Mouse (Mus musculus) kidney, adult 2 months (tissue): ENCODE results near the gene Mpdz.
A peak's percentile ranks its signal among the peaks of the same experiment; 100 is the strongest.

Experiments
- CTCF ChIP-seq: fragments of 200-500 bp; conservative IDR thresholded peaks from 2 replicates; pipeline ENCODE4 v1.5.1; 2011; ENCODE audit warnings: low read depth, mild to moderate bottlenecking, control low read depth, low read length, moderate library complexity, mixed read lengths; ENCODE audit not compliant: insufficient read depth, insufficient read length
- POLR2A ChIP-seq: fragments of 200-500 bp; IDR thresholded peaks from one replicate; pipeline ENCODE4 v1.6.1; 2011; ENCODE audit warnings: low read depth, low read length, control low read depth

DNA sequence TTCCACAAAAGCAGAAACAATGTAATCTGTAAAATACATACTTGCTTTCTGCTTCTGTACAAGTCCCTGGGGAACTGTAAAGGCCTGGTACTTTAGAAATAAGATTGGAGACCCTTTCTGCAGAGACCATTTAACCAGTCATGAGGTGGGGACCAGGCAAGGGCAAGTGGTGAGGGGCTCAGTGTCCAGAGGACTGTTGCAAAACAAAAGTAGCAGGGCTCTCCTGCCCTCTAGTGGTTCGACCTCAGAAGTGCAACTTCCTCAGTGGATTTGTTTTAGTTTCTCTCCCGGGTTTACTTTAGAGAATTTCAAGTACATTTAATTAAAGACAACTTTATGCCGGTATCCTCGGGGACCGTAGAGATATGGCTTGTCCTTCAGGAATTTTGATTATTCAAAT, 190.7 kb downstream of the Mpdz start:
- no peak for TF ChIP-seq POLR2A
- peak; percentile 72 for TF ChIP-seq CTCF
